Mouse (Mus musculus) embryonic facial prominence, embryonic 12.5 days (tissue): ENCODE results near the gene Gpr26. TPM values are rescaled to one million over a fixed set of nuclear protein-coding genes. Genes with fewer than 3 reads are reported as not detected.

Experiments
- ATAC-seq: fragments of 200-750 bp; cut with Nextera tagmentation; 2 replicates; pipeline ENCODE4 v1.8.0; 2017; ENCODE audit not compliant: insufficient number of reproducible peaks, insufficient read depth, low FRiP score, low TSS enrichment
- H3K27ac ChIP-seq: fragments of 300-500 bp; sonication (generic); 2 replicates; pipeline ENCODE4 v1.5.1; 2016; ENCODE audit warnings: mild to moderate bottlenecking
- H3K27me3 ChIP-seq: fragments of 300-500 bp; sonication (generic); 2 replicates; pipeline ENCODE4 v1.6.1; 2016; ENCODE audit warnings: mild to moderate bottlenecking, moderate library complexity
- H3K36me3 ChIP-seq: fragments of 300-500 bp; sonication (generic); 2 replicates; pipeline ENCODE4 v1.6.1; 2016; ENCODE audit warnings: mild to moderate bottlenecking
- H3K4me1 ChIP-seq: fragments of 300-500 bp; sonication (generic); 2 replicates; pipeline ENCODE4 v1.6.1; 2016
- H3K4me2 ChIP-seq: fragments of 300-500 bp; sonication (generic); replicated peaks from 2 replicates; pipeline ENCODE4 v1.6.1; 2016; ENCODE audit warnings: mild to moderate bottlenecking, moderate library complexity
- H3K4me3 ChIP-seq: fragments of 300-500 bp; sonication (generic); 2 replicates; pipeline ENCODE4 v1.5.1; 2016; ENCODE audit warnings: mild to moderate bottlenecking
- H3K9ac ChIP-seq: fragments of 300-500 bp; sonication (generic); 2 replicates; pipeline ENCODE4 v1.6.1; 2016; ENCODE audit warnings: mild to moderate bottlenecking, moderate library complexity
- H3K9me3 ChIP-seq: fragments of 300-500 bp; sonication (generic); 2 replicates; pipeline ENCODE4 v1.6.1; 2016; ENCODE audit warnings: mild to moderate bottlenecking, moderate library complexity
- WGBS: fragments of 180-500 bp; shearing (Covaris S2); methylation state at CpG from one replicate; pipeline ENCODE4 v1.1.7; 2016; 5-methylcytosine and 5-hydroxymethylcytosine counted together
- polyA plus RNA-seq: library from polyadenylated mRNA; unstranded; fragments of >200 nt; fragmentation: Nextera tagmentation; extraction: Ambion mirVana; gene quantifications from 2 replicates; pipeline ENCODE4 v1.2.1, GENCODE M21; 2016

Gpr26 gene
- polyA plus RNA-seq, 1 experiment from 2014 or later = 0.04 TPM

- Histone ChIP-seq H3K4me2 (no peak overlapping the region), H3K27ac (no peak overlapping the region), H3K9ac (no peak overlapping the region), H3K4me1 (peaks cover 14% of the 10 kb centered on the region; the same call in 1 of the 2 replicates), H3K9me3 (no peaks in the 10 kb centered on the region), H3K4me3 (no peak overlapping the region), H3K36me3 (no peaks in the 10 kb centered on the region), H3K27me3 (no peaks in the 10 kb centered on the region)
- no peak for ATAC-seq
- 61% methylated on average over 6 of the region's 6 CpGs for WGBS
These were observed 65.8 kb downstream of the Gpr26 start for GRCm38 (mm10) chr7:132031940-132032531.

Other genes starting within 250 kb of the Gpr26 start
- 7.6 and 10.2 TPM in 2 replicates for gene Cpxm2, start 188.3 kb downstream of the Gpr26 start, polyA plus RNA-seq